Comparison of ENCODE assay signal across 26 mouse cellular contexts in the genomic region with DNA sequence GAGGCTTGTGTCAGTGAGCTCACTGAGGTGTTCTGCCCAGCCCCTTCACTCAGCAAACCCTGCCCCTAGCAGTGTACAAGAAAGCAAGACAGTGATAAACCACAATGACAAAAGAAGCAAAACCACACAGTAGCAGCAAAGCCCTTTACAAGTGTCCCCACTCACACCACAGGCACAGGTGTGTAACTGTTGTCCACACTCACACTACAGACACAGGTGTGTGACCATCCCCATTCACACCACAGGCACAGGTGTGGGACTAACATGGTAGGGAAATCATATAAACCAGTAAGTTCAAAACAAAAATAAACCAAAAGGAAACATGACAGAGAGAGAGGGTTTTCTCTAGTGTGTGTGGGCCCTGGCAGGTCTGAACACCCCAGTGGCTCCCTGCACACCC.
"Had no signal": no experiment of that assay in that cellular context is flagged by ENCODE, and none has a peak within 500 bp of the region (broad histone marks: within the 10 kb centered on the region; RNA-seq: fewer than 3 reads in every experiment).

No protein-coding gene starts in this region.

- H3K36me3 ChIP-seq: forebrain, embryonic 10.5 days had no signal

- DNase-seq: cerebellum, adult 9-11 months; cerebellum, postnatal 10 days; cerebellum, postnatal 14 days; cerebellum, postnatal 25 days; cerebellum, postnatal 36 days; embryo, embryonic 11 days; forebrain, postnatal 0 days; gastrocnemius, adult 2 months; gastrocnemius, postnatal 10 days; gastrocnemius, postnatal 14 days; gastrocnemius, postnatal 25 days; gastrocnemius, postnatal 36 days; heart, adult 11 months; heart, adult 18-20 months; heart, adult 2 months had no signal

- ATAC-seq: forebrain, embryonic 13.5 days; forebrain, embryonic 14.5 days; forebrain, embryonic 15.5 days; forebrain, embryonic 16.5 days; forebrain, postnatal 0 days had no signal

- H3K27me3 ChIP-seq: embryonic facial prominence, embryonic 12.5 days; embryonic facial prominence, embryonic 13.5 days; embryonic facial prominence, embryonic 15.5 days; forebrain, embryonic 12.5 days; forebrain, embryonic 13.5 days; forebrain, embryonic 15.5 days had no signal

- H3K4me3 ChIP-seq: embryonic facial prominence, embryonic 10.5 days; embryonic facial prominence, embryonic 12.5 days; embryonic facial prominence, embryonic 13.5 days; embryonic facial prominence, embryonic 15.5 days; erythroblast, embryonic 14.5 days; forebrain, embryonic 10.5 days; forebrain, embryonic 12.5 days; forebrain, embryonic 13.5 days; forebrain, embryonic 15.5 days; gastrocnemius, adult 2 months; heart, adult 2 months had no signal

- H3K27ac ChIP-seq: embryonic facial prominence, embryonic 10.5 days; embryonic facial prominence, embryonic 12.5 days; embryonic facial prominence, embryonic 13.5 days; embryonic facial prominence, embryonic 15.5 days; forebrain, embryonic 10.5 days; forebrain, embryonic 12.5 days; forebrain, embryonic 13.5 days; forebrain, embryonic 15.5 days; gastrocnemius, adult 2 months; heart, adult 2 months had no signal

- H3K4me2 ChIP-seq: embryonic facial prominence, embryonic 12.5 days; embryonic facial prominence, embryonic 13.5 days; embryonic facial prominence, embryonic 15.5 days; forebrain, embryonic 12.5 days; forebrain, embryonic 13.5 days; forebrain, embryonic 15.5 days had no signal

- H3K4me1 ChIP-seq: embryonic facial prominence, embryonic 10.5 days; embryonic facial prominence, embryonic 12.5 days; embryonic facial prominence, embryonic 13.5 days; embryonic facial prominence, embryonic 15.5 days; forebrain, embryonic 10.5 days; forebrain, embryonic 12.5 days; forebrain, embryonic 13.5 days; forebrain, embryonic 15.5 days had no signal
